Comparison of ENCODE assay signal across 11 mouse cellular contexts in genomic region chr1:51265926-51266325, GRCm38 (mm10). TPM values are rescaled to one million over a fixed set of nuclear protein-coding genes. Genes with fewer than 3 reads are reported as not detected.
DNase-seq lines count a peak whose midpoint lies in the region; ATAC-seq lines count a peak whose summit lies in the region.
"Had no signal": no experiment of that assay in that cellular context is flagged by ENCODE, and none has a peak within 500 bp of the region (broad histone marks: within the 10 kb centered on the region; RNA-seq: fewer than 3 reads in every experiment).

No protein-coding gene starts in this region.

- 0 out of 2 replicates have a peak overlapping the region, but pooled peaks have one; percentile 3 for H3K27ac ChIP-seq in hindbrain, embryonic 11.5 days (ENCODE audit: low read depth, low read length)
- no peak overlapping the region for H3K27ac ChIP-seq in hindbrain, embryonic 12.5 days
- H3K27ac ChIP-seq in heart, embryonic 13.5 days (replicated peaks) = peak overlapping the region; percentile 93
- H3K27ac ChIP-seq: embryonic facial prominence, embryonic 15.5 days had no signal

- no peaks in the 10 kb centered on the region for H3K27me3 ChIP-seq in hindbrain, embryonic 11.5 days (ENCODE audit: control insufficient read depth, insufficient read depth, low read length)
- H3K27me3 ChIP-seq in hindbrain, embryonic 12.5 days = no peaks in the 10 kb centered on the region
- H3K27me3 ChIP-seq in heart, embryonic 13.5 days (replicated peaks) = no peaks in the 10 kb centered on the region
- H3K27me3 ChIP-seq: embryonic facial prominence, embryonic 15.5 days had no signal

- DNase-seq in hindbrain, embryonic 11.5 days (ENCODE audit: low spot score) = no peak
- DNase-seq in kidney, postnatal 36 days = peak; percentile 28 to 57
- DNase-seq in lung, postnatal 4 days = peak; percentile 41 to 67
- DNase-seq in right cerebral cortex, postnatal 36 days (ENCODE audit: low spot score in 2 of 2) = no peak
- no peak for DNase-seq in spleen, postnatal 10 days (ENCODE audit: low spot score in 2 of 2)
- no peak for DNase-seq in spleen, adult 18-20 months
- DNase-seq: adrenal gland, postnatal 14 days had no signal

- H3K36me3 ChIP-seq in hindbrain, embryonic 11.5 days (ENCODE audit: control insufficient read depth, insufficient read depth, low read length) = no peaks in the 10 kb centered on the region
- no peaks in the 10 kb centered on the region for H3K36me3 ChIP-seq in hindbrain, embryonic 12.5 days
- H3K36me3 ChIP-seq in heart, embryonic 13.5 days = no peaks in the 10 kb centered on the region
- H3K36me3 ChIP-seq: embryonic facial prominence, embryonic 15.5 days had no signal

- no peak for ATAC-seq in hindbrain, embryonic 11.5 days (ENCODE audit: low FRiP score)
- ATAC-seq in hindbrain, embryonic 12.5 days (ENCODE audit: low FRiP score) = no peak
- peak; percentile 76 for ATAC-seq in heart, embryonic 13.5 days (ENCODE audit: extremely low read depth, insufficient number of reproducible peaks, low FRiP score, low TSS enrichment)

- H3K9ac ChIP-seq in hindbrain, embryonic 11.5 days (ENCODE audit: low read depth, low read length) = no peak overlapping the region
- H3K9ac ChIP-seq in hindbrain, embryonic 12.5 days = no peak overlapping the region
- no peak overlapping the region for H3K9ac ChIP-seq in heart, embryonic 13.5 days
- H3K9ac ChIP-seq: embryonic facial prominence, embryonic 15.5 days had no signal

- H3K4me1 ChIP-seq in hindbrain, embryonic 11.5 days (replicated peaks; ENCODE audit: control insufficient read depth, insufficient read depth, low read length) = no peaks in the 10 kb centered on the region
- no peaks in the 10 kb centered on the region for H3K4me1 ChIP-seq in hindbrain, embryonic 12.5 days
- peaks cover 71% of the 10 kb centered on the region for H3K4me1 ChIP-seq in heart, embryonic 13.5 days

- no peaks in the 10 kb centered on the region for H3K9me3 ChIP-seq in hindbrain, embryonic 11.5 days (ENCODE audit: control insufficient read depth, low read length)
- H3K9me3 ChIP-seq in hindbrain, embryonic 12.5 days (replicated peaks) = no peaks in the 10 kb centered on the region
- H3K9me3 ChIP-seq in heart, embryonic 13.5 days = no peaks in the 10 kb centered on the region
- H3K9me3 ChIP-seq: embryonic facial prominence, embryonic 15.5 days had no signal

- H3K4me2 ChIP-seq in hindbrain, embryonic 11.5 days (replicated peaks; ENCODE audit: low read depth, low read length) = no peak overlapping the region
- H3K4me2 ChIP-seq in hindbrain, embryonic 12.5 days (replicated peaks) = no peak overlapping the region
- H3K4me2 ChIP-seq in heart, embryonic 13.5 days = peak overlapping the region; percentile 23; the same call in 1 of the 2 replicates
- H3K4me2 ChIP-seq: embryonic facial prominence, embryonic 15.5 days; midbrain, embryonic 11.5 days had no signal

- H3K4me3 ChIP-seq in hindbrain, embryonic 11.5 days (ENCODE audit: low read depth, low read length) = no peak overlapping the region
- no peak overlapping the region for H3K4me3 ChIP-seq in hindbrain, embryonic 12.5 days
- no peak overlapping the region for H3K4me3 ChIP-seq in heart, embryonic 13.5 days
- H3K4me3 ChIP-seq: embryonic facial prominence, embryonic 15.5 days had no signal

- 68% methylated on average over 2 of the region's 2 CpGs for WGBS in hindbrain, embryonic 11.5 days
- 63% methylated on average over 2 of the region's 2 CpGs for WGBS in hindbrain, embryonic 12.5 days
- WGBS in heart, embryonic 13.5 days = 1% methylated on average over 2 of the region's 2 CpGs

RNA-seq across cellular contexts. Expression of gene Cavin2, which starts 23.0 kb away (rescaled TPM):
- 4.5 and 5.0 TPM in 2 replicates for polyA plus RNA-seq in hindbrain, embryonic 11.5 days (2014; fragmentation: Nextera tagmentation; extraction: Ambion mirVana)
- polyA plus RNA-seq in hindbrain, embryonic 12.5 days (2016; fragmentation: Nextera tagmentation; extraction: Ambion mirVana) = 7.2 and 7.7 TPM in 2 replicates
- polyA plus RNA-seq in heart, embryonic 13.5 days (2015; fragmentation: Nextera tagmentation; extraction: Ambion mirVana) = 138 and 153 TPM in 2 replicates

Comparison
In these comparisons a context has a peak if more than half of its experiments do, and no peak if none do; other contexts are left out.
1. DNase-seq: peak in kidney, postnatal 36 days (2 of 2) and lung, postnatal 4 days (2 of 2); none in hindbrain, embryonic 11.5 days (single experiment), right cerebral cortex, postnatal 36 days (0 of 2), spleen, postnatal 10 days (0 of 2) and spleen, adult 18-20 months (0 of 2).
2. RNA of gene Cavin2, which starts 23.0 kb away (polyA plus RNA-seq): 138 to 153 TPM in heart, embryonic 13.5 days; 7.2 to 7.7 TPM in hindbrain, embryonic 12.5 days and 4.5 to 5.0 TPM in hindbrain, embryonic 11.5 days; every median in the first group is over 10 times any median in the second.